Mouse (Mus musculus) right cerebral cortex, postnatal 4 days (tissue): ENCODE results near the gene Uso1.
A peak's percentile ranks its signal among the peaks of the same experiment; 100 is the strongest.
"Not testable (repeated sequence)": the region's sequence is repeated elsewhere in the genome, so short reads cannot be mapped to it uniquely, and the experiment has no call there.

Experiments used
- DNase-seq: peaks from one replicate; pipeline ENCODE4 v3.0.0-alpha.2; 2022

The Uso1 gene

DNA sequence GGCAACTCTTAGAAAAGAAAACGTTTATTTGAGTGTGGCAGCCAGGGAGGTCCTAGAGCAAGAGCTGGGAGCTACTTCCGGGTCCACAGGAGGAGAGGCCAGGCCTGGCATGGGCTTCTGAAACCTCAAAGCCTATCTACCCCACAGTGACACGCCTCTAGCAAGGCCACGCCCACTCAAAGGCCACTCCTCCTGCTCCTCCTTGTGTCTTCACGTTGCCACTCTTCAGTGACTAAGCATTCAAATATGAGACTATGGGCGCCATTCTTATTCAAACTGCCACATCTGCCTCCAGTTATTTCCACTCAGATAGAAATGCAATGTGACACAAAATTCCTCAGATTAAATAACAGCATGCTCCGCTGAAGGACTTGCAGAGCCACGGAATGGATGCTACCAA lies 9.2 kb upstream of the Uso1 start:
- DNase-seq: no peak

DNA sequence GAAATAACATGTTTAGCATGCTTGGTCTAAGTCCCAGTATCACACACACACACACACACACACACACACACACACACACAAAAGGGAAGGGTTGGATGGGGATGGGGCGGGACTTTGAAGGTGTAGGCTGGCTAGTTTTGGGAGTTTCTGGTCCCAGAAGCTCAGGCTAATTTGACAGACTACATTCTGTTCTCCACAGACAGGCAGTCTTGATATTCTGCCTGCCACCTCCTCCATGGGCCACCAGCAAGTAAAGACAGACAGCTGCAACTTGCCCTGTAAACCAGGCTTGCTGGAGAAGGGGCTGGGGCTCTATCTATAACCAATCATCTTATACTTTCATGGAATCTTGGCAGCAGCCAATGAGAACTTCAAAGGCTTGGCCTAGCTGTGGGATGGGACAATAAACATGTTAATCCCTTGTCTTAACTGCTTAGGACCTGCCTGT lies 8.4 kb upstream of the Uso1 start:
- DNase-seq: no peak

DNA sequence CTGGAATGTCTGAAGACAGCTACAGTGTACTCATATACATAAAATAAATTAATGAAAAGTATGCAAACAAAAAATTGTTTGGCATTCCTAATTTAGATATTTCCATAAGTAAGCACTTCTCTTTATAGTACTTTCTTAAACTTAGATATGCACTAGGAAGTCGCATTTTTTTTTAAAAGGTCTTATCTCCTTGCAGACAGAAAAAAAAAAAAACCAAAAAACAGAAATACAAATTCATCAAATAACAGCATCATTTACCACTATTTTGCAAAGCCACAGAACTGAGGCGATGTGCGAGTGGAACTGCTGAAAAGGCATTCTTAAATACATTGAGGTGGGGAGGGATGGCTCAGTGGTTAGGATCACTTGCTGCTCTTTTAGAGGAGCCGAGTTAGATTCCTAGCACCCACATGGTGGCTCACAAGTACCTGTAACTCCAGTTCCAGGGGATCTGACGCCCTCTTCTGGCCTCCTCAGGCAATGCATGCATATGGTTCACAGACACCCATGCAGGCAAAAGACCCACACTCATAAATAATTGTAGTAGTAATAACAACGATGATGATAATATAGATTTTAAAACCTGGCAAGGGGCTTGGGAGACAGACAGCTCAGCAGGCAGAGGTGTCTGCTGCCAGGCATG lies 7.6 kb upstream of the Uso1 start:
- DNase-seq: no peak

DNA sequence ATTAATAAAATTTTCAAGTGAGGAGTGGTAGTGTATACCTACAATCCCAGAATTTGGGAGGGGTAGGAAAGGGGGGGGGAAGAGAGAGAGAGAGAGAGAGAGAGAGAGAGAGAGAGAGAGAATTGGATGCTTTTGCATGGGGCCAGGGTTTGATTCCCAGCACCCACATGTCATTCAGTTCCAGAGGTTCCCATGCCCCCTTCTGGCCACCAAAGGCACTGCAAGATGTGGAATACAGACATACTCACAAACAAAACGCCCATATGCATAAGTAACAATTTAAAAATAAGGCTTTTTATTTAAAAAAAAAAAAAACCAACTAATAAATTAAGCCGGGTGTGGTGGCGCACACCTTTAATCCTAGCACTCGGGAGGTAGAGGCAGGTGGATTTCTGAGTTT lies 5.6 kb upstream of the Uso1 start:
- DNase-seq: no peak

DNA sequence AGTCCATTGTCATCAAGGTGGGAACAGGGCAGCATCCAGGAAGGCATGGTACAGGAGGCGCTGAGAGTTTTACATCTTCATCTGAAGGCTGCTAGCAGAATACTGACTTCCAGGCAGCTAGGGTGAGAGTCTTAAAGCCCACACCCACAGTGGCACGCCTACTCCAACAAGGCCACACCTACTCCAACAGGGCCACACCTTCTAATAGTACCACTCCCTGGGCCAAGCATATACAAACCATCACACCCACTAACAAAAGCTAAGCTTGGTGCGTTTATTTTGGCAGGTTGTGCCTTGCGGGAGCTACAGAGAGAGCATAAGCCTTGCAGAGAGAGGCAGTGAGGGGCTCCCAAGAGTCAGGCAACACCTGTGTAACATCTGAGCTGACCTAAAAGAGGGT lies 4.7 kb upstream of the Uso1 start:
- DNase-seq: not testable (repeated sequence)

DNA sequence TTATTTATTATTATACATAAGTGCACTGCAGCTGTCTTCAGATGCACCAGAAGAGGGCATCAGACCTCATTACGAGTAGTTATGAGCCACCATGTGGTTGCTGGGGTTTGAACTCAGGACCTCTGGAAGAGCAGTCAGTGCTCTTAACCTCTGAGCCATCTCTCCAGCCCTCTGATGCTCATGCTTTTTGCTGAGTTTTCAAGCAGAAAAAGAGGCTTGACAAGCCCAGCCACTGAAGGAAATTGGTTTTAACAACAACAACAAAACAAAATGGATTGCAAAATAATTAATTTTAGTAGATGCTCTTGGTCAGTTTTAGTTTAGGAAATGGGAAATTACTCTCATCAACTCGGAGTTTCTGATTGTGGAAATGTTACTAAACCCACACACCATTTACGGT lies 2.8 kb upstream of the Uso1 start:
- DNase-seq: no peak

DNA sequence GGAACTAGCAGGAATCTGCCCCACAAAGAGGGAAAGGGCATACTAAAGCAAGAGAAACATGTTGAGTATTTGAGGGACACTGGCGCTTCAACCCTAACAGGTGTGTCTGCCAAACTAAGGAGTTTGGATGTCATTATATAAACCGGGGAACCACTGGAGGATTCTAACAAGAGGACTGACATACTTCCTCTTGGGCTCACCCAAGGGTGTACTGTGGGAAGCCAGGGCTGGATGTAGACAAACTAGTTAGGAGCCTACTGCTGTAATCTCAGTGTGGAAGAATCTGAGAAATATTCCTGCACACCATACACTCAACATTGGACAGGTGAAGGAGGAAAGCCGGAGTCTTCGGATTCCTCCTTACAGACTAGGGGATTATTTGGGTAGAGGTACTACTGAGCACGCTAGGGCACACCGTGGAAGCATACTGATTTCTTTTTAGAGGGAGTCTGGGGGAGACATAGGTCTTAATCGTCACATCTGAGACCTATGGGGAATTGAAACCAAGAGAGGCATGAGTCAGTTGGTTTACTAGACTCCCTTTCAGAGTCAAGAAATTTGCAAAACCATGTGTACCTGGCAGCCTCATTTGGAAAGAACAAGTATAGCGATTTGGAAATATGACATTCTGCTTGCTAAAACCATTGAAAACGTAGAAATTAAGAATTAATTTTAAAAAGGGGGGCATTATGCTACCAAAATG lies 1.1 kb upstream of the Uso1 start:
- DNase-seq: no peak

DNA sequence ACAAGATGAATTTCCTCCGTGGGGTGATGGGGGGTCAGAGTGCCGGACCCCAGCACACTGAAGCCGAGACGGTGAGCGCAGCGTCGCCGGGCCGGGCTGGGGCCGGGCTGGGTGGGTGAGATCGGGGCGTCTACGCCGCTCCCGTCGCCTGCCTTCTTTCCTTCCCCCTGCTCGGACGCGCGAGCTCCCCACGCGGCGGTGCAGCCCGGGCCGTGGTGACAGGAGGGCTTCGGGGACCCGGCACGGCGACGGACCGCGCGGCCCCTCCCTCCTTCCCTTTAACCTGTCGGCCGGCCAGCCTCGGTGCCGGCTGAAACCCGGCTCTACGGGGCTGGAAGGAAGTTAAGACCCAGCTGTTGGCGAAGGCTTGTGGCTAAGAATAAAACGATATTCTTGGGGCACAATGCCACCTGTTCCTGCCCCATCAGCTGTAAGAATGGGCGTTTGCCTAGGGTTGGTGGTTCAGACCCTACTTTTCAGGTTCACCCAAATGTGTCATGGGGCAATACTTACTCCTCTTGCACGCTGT lies 419 bp downstream of the Uso1 start:
- DNase-seq: peak; percentile 56

DNA sequence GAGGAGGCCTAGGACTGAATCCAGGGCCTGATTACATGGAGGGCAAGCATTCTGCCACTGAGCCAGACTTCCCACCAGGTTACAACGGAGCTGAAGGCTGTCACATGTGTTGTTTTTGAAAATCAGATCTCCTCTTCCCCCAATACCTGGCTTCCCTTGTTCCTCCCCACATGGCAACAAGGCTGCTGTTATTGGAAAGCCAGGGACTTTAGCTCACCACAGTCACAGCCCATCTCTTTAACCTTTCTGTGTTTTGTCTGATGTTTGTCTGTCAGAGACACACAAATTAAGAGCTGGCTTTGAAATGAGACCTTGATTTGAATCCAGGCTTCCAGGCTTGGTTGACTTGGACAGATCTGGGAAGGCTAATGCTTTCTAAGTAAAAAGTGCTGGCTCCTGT lies 1.5 kb downstream of the Uso1 start:
- DNase-seq: no peak

DNA sequence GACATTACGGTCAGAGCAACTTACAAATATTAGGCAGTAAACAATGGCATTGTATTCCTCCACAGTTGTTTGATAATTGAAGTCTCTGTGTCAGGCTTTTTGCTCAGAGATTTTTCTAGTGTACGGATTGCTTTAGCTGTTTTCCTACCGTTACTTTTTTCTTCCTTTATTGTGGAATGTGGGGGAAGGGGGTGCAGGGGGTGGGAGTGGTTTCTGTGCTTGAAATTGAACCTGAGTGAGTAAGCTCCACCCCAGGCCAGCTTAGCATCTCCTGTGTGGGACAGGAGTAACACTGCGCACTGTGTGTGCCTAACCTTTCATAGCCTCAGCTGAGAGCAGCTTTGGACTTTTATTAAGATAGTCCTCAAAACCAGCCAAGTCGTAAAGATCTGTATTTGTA lies 4.0 kb downstream of the Uso1 start:
- no peak for DNase-seq

DNA sequence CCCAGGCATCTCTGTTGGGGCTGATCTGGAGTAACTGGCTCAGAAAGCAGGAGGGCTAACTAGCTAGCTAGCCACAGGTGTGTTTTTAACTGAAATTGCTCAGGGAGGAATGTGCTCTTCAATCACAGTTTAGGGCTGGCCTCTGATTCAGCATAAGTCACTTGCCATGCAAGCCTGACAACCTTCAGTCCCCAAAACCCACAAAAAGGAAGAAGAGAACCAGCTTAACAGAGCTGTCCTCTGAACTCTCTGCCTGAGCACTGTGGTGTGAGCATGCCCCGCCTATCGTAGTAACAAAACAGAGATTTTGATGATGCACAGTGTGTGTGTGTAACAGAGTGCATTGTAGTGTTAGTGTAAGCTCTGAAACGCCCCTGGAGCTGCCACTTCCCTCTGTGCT lies 4.7 kb downstream of the Uso1 start:
- DNase-seq: no peak

DNA sequence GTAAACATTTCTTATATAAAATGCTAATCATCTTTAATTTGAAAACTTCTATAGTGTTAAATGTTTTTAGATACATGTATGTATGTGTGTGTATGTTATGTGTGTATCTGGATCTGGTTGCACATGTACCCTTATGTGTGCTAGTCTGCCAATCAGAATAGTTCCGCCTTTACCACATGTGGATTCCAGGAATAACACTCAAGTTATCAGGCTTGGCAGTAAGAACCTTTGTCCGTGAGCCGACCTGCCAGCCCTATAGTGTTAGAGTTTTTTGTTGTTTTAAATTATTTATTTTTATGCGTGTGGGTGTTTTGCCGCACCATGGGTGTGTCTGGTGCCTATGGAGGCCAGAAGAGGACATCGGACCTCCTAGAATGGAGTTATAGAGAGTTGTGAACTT lies 5.9 kb downstream of the Uso1 start:
- no peak for DNase-seq

DNA sequence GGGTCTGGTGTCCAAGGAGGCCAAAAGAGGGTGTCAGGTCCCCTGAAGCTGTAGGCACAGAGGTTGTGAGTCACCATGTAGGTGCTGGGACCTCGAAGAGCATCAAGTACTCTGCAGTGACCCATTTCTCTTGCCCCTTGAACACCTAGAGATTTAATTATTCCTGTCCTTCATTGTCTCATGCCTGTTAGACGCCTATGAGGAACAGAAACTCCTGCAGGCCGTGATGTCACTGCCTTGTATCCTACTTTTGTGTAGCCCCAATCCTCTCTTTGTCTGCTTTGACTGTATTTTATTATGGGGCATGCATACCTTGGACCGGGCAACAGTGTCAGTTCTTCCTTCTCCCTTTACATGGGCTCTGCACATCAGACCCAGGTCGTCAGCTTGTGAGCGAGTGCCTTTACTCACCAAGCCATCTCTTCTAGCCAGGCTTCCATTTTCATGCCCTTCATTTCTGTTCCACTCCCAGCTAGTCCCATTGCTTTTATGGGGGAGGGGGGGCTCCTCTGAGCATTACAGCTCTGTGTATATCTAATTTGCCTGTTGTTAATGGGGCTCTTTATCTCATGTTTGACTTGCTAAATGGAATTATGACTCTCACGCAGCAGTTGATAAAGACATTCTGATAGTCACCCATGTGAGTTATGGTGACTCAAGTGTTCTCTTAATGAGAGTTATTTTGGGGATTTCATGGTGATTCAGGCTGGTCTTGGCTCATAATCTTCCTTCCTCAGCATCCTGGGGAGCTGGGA lies 7.4 kb downstream of the Uso1 start:
- DNase-seq: no peak

DNA sequence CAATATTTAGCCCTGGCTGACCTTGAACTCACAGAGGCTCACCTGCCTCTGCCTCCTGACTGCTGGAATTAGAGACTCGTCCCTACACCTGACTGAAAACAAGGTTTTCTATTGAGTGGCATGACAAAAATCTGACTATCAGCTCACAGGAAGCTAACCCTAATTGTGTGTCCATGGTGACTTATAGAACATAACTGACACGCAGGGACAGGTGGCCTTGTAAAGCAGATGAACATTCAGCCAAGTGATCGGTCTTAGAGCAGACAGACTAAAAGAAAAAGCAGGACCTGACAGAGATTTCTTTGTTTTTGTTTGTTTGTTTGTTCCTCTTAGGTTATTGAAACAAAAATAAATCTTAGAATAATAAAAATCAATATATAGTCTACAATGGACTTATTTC lies 10.5 kb downstream of the Uso1 start:
- no peak for DNase-seq

DNA sequence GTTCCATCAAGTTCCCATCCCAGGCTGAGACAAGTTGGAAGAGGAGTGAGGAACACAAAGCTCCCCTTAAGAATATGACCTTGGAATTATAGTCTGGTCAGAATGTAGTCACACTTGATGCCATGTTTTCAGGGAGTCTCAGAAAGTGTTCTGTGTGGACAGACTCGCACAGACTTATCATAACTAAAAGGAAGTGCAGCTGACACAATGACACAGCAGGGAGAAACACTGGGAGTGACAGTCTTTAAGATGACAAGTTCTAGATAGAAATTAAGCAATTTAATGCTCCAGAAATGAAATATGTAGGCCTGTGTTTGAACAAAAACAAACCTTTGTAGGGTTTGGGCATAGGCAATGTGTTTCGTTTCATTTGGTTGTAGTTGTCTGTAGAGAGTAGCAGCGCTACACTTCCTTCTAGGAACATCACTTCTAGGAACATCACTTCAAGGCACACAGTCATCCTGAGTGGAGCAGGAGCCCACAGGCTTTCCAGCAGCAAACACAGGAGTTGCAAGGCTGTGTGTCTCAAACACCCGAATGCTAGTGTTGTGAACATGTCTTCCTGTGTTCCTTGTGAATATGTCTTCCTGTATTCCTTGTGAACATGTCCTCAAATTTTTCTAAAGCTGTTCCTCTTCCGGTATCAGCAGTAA lies 11.7 kb downstream of the Uso1 start:
- DNase-seq: no peak

DNA sequence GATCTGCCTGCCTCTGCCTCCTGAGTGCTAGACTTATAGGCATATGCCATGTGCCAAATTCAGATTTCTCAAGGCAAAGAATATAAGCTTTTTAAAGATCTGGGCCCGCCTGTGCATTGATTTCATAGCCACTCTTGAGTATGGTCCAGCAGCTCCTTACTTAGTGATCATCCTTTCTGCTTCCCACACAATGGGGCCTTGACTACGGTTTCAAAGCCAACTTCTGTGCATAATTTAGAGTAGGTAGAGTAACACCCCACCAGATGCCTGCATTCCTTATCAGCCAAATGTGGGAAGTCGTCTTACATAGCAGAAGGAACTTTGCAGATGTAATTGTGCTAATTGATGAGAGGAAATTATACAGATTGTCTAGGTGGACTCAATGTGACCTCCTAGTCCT lies 17.1 kb downstream of the Uso1 start:
- no peak for DNase-seq

DNA sequence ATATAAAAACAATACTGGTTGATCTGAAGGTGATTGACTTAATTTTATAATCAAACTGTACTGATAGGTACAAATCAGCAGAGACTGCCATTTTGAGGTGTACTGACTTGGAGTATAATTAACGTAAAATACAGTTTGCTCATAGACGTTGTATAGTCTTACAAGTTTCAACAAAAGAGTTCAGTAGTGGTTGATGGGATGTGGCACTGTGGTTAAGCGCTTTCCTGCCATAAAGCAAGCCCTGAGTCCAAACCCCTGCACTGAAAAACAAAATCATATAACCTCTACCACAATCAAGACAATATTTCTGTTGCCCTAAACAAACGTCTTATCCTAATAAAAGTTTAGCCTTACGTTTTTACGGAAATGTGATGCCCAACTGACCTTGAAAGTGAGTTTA lies 28.2 kb downstream of the Uso1 start:
- no peak for DNase-seq

DNA sequence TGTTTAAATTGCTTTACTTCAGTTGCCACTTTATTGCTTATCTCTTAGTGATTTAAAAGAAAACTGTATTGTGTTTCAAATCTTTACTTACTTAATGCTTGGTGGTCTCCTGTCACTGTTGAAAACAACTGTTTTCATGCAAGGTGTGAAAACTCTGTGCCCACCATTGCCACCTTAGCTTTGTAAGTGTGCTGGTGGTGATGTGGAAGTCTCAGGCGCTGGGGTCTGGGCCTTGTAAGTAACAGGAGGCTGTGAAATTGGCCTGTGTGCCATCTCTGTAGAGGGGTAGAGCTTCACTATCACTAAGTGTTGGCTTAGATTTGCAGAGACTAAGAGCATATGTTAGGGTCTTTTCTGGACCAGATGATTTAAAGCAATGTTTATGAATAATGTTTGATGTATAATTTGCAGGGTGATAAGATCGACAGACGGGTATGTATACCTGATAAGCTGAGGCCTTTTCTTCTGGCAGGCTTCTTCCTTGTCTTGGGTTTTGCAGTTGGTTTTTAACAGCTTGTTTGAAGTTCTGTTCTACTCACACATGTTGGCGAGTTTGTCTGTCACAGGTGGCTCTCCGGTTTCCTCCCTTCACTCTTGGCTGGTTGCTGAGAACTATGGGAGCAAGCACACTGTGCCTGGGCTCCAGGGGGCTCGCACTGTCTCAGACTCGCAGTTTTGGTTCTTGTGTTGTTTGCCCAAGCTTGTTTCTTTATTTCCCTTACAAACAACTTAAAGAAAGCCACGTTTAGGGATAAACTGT lies 45.5 kb downstream of the Uso1 start:
- no peak for DNase-seq

DNA sequence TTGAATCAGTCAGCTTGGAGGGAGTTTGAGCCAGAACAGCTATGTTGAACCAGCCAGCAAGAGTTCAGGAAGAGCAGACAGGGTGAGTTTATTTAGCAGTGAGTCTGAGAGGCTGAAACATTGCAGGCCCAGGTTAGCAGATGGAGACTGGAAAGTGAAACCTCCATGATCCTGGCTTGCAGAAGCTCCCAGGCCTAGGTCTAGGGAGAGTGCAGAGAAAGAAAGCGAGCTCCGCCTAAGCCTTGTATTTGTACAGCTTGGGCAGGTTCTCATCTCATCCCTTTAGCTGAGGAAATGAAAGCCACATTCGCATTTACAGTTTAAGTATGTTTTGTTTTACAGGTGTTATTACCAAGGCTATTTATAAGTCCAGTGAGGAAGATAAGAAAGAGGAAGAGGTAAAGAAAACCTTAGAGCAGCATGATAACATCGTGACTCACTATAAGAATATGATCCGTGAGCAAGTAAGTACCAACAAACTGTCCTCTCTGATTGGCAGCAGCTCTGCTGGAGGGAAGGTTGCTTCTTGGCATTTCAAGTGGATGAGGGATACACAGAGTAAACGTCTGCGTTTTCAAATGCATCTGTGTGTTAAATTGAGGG lies 51.2 kb downstream of the Uso1 start:
- no peak for DNase-seq

DNA sequence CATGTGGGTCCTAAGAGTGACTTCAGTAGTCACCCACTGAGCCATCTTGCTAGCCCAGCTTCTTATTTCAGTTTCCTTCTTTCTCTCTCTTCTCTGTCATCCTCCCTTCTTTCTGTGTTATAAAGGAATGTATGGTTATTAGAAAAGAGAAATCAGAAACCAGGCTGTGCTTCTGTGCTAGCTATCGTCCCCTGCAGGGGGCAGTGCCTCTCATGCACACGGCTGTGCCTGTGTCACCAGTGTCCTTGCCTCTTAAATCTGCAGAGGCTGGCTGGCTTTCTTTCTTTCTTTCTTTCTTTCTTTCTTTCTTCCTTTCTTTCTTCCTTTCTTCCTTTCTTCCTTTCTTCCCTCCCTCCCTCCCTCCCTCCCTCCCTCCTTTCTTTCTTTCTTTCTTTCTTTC lies 58.0 kb downstream of the Uso1 start:
- DNase-seq: peak; percentile 56

DNA sequence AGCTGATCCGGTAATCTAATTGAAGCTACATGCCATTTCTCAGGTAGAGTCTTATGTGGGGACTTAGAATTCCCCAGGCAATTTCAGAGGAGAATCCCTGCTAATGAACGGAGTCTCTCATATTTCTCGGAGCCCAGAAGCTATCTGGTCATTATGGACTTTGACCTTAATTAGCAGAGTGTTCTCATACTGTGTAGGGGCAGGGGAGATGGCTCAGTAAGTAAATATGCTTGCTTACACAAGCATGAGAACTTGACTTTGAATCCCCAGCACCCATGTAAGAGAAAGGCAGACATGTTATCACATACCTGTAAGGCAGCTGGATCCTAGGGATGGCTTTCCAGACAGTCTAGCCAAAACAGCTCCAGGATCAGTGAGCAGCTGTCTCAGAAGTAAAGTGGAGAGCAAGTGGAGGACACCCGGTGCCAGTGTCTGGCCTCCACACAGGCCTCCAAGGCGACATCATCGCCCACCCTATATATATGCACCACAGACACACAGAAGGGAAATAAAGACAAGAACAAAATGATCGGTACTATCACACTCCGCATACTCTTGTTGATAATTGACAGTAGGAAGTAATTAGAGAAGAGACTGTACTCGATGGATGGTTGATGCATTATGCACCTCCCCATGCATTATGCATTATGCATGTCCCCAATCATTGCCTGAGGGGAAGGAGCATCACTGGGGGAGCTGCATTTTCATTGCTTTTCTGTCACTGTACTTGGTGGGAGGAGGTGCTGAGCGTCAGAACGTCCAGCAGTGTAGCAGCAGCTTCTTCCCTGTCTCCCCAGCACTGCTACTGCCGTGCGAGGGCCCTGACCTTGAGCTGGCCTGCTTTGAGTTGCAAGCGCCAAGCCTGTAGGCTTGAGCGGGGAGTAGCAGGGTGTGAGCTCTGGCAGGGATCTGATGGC lies 59.4 kb downstream of the Uso1 start:
- no peak for DNase-seq
